Mouse (Mus musculus) left cerebral cortex, postnatal 25 days (tissue): ENCODE data around the gene Scaf8. TPM values are rescaled to one million over a fixed set of nuclear protein-coding genes. Genes with fewer than 3 reads are reported as not detected.
A peak's percentile ranks its signal among the peaks of the same experiment; 100 is the strongest.

ENCODE experiments used
- DNase-seq, 2 experiments: peaks; one replicate each; pipeline ENCODE4 v3.0.0; 2022; ENCODE audit warnings: low spot score in 2 of 2, mixed read lengths in 1 of 2
- intact Hi-C: fragments of 180-260 bp; cut with DNase I; formaldehyde crosslinking; loops from one replicate; pipeline ENCODE4 v1.15.1; 2025
- total RNA-seq, 2 experiments: library from RNA; stranded (reverse); gene quantifications; 2 replicates each; pipeline ENCODE4 v1.2.3; 2021

The Scaf8 gene
- total RNA-seq, 2 experiments from 2014 or later, result 50.6 to 56.9 TPM

GRCm38 (mm10) chr17:3243672-3244071 lies 128.9 kb downstream of the Scaf8 start:
- intact Hi-C loops, result no loop called here
- peak in 1 of 2 experiments; percentile 28 for DNase-seq

- DNase-seq, result no peak
- intact Hi-C loops, result no loop called here
Observed at GRCm38 (mm10) chr17:3244881-3245739, 130.3 kb downstream of the Scaf8 start.

GRCm38 (mm10) chr17:3246665-3247370 lies 132.0 kb downstream of the Scaf8 start:
- intact Hi-C loops, result no loop called here
- no peak for DNase-seq

Other genes starting within 250 kb of the Scaf8 start
- gene Tiam2, start 211.6 kb downstream of the Scaf8 start, total RNA-seq, result 10 to 100 TPM; 83.6 to 93.5 TPM